Mouse (Mus musculus) heart, embryonic 14.5 days (tissue): ENCODE measurements around the gene Lrrc9. TPM values are rescaled to one million over a fixed set of nuclear protein-coding genes. Genes with fewer than 3 reads are reported as not detected.

Experiments
- ATAC-seq: fragments of 200-750 bp; cut with Nextera tagmentation; 2 replicates; pipeline ENCODE4 v1.8.0; 2017; ENCODE audit warnings: low read depth, moderate TSS enrichment; ENCODE audit not compliant: insufficient number of reproducible peaks, insufficient read depth, low FRiP score
- H3K27ac ChIP-seq, 2 experiments: fragments of 200-500 bp in 1 of 2; fragments of 300-500 bp in 1 of 2; sonication (generic) in 1 of 2; replicated peaks in 1 of 2; 2 replicates each; pipeline ENCODE4 v1.5.1; 2012 to 2014; ENCODE audit warnings: low read depth in 2 of 2, low read length in 2 of 2, control low read depth in 1 of 2, mild to moderate bottlenecking in 1 of 2, mixed read lengths in 1 of 2; ENCODE audit not compliant: control insufficient read depth in 1 of 2, insufficient read depth in 1 of 2
- H3K27me3 ChIP-seq: fragments of 300-500 bp; sonication (generic); 2 replicates; pipeline ENCODE4 v1.6.1; 2014; ENCODE audit warnings: mild to moderate bottlenecking, low read length, control low read depth; ENCODE audit not compliant: control insufficient read depth, insufficient read depth
- H3K36me3 ChIP-seq: fragments of 300-500 bp; sonication (generic); 2 replicates; pipeline ENCODE4 v1.6.1; 2014; ENCODE audit warnings: mild to moderate bottlenecking, control low read depth, low read length, mixed read lengths; ENCODE audit not compliant: control insufficient read depth, insufficient read depth
- H3K4me1 ChIP-seq, 2 experiments: fragments of 200-500 bp in 1 of 2; fragments of 300-500 bp in 1 of 2; sonication (generic) in 1 of 2; 2 replicates each; pipeline ENCODE4 v1.6.1; 2012 to 2014; ENCODE audit warnings: low read length in 2 of 2, control low read depth in 1 of 2, mixed read lengths in 1 of 2; ENCODE audit not compliant: control insufficient read depth in 2 of 2, insufficient read depth in 2 of 2
- H3K4me2 ChIP-seq: fragments of 300-500 bp; sonication (generic); 2 replicates; pipeline ENCODE4 v1.6.1; 2014; ENCODE audit warnings: mild to moderate bottlenecking, low read length
- H3K4me3 ChIP-seq, 2 experiments: fragments of 200-500 bp in 1 of 2; fragments of 300-500 bp in 1 of 2; sonication (generic) in 1 of 2; 2 replicates each; pipeline ENCODE4 v1.5.1; 2012 to 2014; ENCODE audit warnings: low read length in 2 of 2, mild to moderate bottlenecking in 2 of 2, control low read depth in 1 of 2, low read depth in 1 of 2, moderate library complexity in 1 of 2; ENCODE audit not compliant: control insufficient read depth in 1 of 2, insufficient read depth in 1 of 2
- H3K9ac ChIP-seq: fragments of 300-500 bp; sonication (generic); 2 replicates; pipeline ENCODE4 v1.6.1; 2014; ENCODE audit warnings: mild to moderate bottlenecking, low read length
- H3K9me3 ChIP-seq: fragments of 300-500 bp; sonication (generic); 2 replicates; pipeline ENCODE4 v1.6.1; 2016; ENCODE audit warnings: low read length, control low read depth; ENCODE audit not compliant: control insufficient read depth
- WGBS: fragments of 180-500 bp; shearing (Covaris S2); extraction: QIAGEN DNeasy Blood & Tissue Kit; methylation state at CpG from one replicate; pipeline ENCODE4 v1.1.7; 2014; 5-methylcytosine and 5-hydroxymethylcytosine counted together
- polyA plus RNA-seq: library from polyadenylated mRNA; unstranded; fragments of >200 nt; fragmentation: Nextera tagmentation; extraction: Ambion mirVana; gene quantifications from 2 replicates; pipeline ENCODE4 v1.2.1, GENCODE M21; 2014

The Lrrc9 gene
- polyA plus RNA-seq, 1 experiment from 2014 or later: 0.77 TPM

- H3K27me3 ChIP-seq: no peaks in the 10 kb centered on the region
- no peak overlapping the region for H3K4me3 ChIP-seq
- 30% methylated on average over 3 of the region's 3 CpGs for WGBS
- H3K36me3 ChIP-seq: no peaks in the 10 kb centered on the region
- no peaks in the 10 kb centered on the region for H3K9me3 ChIP-seq
- no peak overlapping the region for H3K4me2 ChIP-seq
- H3K27ac ChIP-seq: no peak overlapping the region
- H3K9ac ChIP-seq: no peak overlapping the region
- no peaks in the 10 kb centered on the region for H3K4me1 ChIP-seq
- ATAC-seq: no peak
These were observed 23.9 kb upstream of the Lrrc9 start for GRCm38 (mm10) chr12:72417762-72418161.

- ATAC-seq: no peak
- H3K4me3 ChIP-seq: no peak overlapping the region
- no peaks in the 10 kb centered on the region for H3K4me1 ChIP-seq
- H3K27ac ChIP-seq: no peak overlapping the region
- H3K4me2 ChIP-seq: no peak overlapping the region
- H3K36me3 ChIP-seq: no peaks in the 10 kb centered on the region
- H3K9ac ChIP-seq: no peak overlapping the region
- H3K9me3 ChIP-seq: no peaks in the 10 kb centered on the region
- WGBS: 42% methylated on average over 4 of the region's 4 CpGs
- H3K27me3 ChIP-seq: no peaks in the 10 kb centered on the region
These were observed 19.0 kb upstream of the Lrrc9 start for GRCm38 (mm10) chr12:72422681-72423080.

- Histone ChIP-seq H3K4me1 (no peaks in the 10 kb centered on the region), H3K27me3 (no peaks in the 10 kb centered on the region), H3K4me3 (no peak overlapping the region), H3K27ac (no peak overlapping the region), H3K9ac (no peak overlapping the region), H3K9me3 (no peaks in the 10 kb centered on the region), H3K36me3 (no peaks in the 10 kb centered on the region), H3K4me2 (no peak overlapping the region)
- 28% methylated on average over 11 of the region's 11 CpGs for WGBS
- no peak for ATAC-seq
These were observed 13.9 kb upstream of the Lrrc9 start for GRCm38 (mm10) chr12:72427722-72428126.

- WGBS: 80% methylated on average over 4 of the region's 4 CpGs
- Histone ChIP-seq H3K36me3 (no peaks in the 10 kb centered on the region), H3K27me3 (no peaks in the 10 kb centered on the region), H3K4me2 (no peak overlapping the region), H3K4me1 (no peaks in the 10 kb centered on the region), H3K9ac (no peak overlapping the region), H3K4me3 (no peak overlapping the region), H3K27ac (no peak overlapping the region), H3K9me3 (no peaks in the 10 kb centered on the region)
- no peak for ATAC-seq
These were observed 9.5 kb upstream of the Lrrc9 start for GRCm38 (mm10) chr12:72432209-72432608.

DNA sequence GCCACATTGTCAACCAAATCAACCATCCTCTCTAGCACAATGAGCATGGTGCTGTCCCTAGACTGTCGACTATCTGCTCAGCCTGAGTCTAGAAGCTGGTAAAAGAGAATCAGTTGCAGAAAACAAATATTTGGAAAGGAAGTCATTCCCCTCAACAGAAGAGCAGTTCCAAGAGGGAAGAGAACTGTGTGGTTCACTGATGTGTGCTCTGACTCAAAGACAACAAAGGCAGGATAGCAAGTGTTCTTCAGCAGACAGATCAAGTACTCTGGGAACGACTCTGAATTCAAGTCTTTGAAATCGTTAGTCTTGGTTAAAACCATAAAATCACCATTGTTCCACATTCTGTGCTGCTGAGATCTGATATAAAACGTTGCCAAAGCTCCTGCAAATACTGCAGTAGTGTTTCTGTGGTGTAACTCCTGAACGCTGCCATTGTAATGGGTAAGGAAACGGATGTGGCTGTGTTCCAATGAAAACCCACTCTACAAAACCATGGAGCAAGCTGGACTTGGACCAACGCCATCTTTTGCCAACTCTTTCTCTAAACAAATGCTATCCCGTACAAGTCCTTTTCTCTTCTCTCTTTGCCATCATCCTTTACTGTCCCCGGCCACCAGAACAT lies 8.3 kb upstream of the Lrrc9 start:
- no peaks in the 10 kb centered on the region for H3K27me3 ChIP-seq
- no peaks in the 10 kb centered on the region for H3K36me3 ChIP-seq
- WGBS: 59% methylated on average over 9 of the region's 9 CpGs
- no peak overlapping the region for H3K4me3 ChIP-seq
- H3K9me3 ChIP-seq: no peaks in the 10 kb centered on the region
- no peak overlapping the region for H3K4me2 ChIP-seq
- no peak overlapping the region for H3K9ac ChIP-seq
- no peak for ATAC-seq
- H3K4me1 ChIP-seq: no peaks in the 10 kb centered on the region
- H3K27ac ChIP-seq: peak overlapping the region in 1 of 2 experiments; percentile 12; a peak in 2 of 4 replicates

DNA sequence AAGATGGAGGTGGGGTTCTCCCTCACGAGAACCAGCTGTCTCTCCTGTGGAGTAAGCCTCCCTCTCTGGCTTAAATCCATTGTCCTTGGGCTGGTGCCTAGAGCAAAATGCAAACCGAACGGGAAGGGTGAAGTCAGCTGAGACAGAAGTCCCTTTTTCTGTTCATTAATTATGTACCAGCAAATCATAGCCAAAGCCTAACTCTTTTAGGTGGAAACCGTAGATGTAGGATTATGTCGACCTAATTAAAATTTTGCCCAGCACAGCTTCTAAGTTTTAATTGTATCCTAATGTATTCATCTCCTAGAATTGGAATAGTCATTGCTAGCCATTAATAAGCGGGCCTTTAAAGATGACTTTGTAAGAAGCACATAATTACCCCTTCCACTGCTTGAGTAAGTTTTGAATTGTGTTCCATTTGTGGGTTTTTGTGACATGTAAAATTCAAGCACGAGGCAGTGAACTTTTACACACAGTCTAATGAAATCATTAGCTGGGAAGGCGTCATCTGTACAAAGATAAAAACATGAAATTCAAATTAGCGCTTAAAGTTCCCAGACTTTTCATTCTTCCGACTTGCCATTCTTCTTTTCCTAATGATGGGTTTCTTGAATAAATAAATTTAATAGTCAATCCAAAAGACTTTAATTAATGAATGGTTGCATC lies 3.9 kb upstream of the Lrrc9 start:
- Histone ChIP-seq H3K9me3 (no peaks in the 10 kb centered on the region), H3K9ac (no peak overlapping the region), H3K27ac (no peak overlapping the region), H3K36me3 (no peaks in the 10 kb centered on the region), H3K4me2 (no peak overlapping the region), H3K4me3 (no peak overlapping the region), H3K4me1 (no peaks in the 10 kb centered on the region; a peak in 1 of 4 replicates), H3K27me3 (no peaks in the 10 kb centered on the region)
- ATAC-seq: no peak
- WGBS: 76% methylated on average over 10 of the region's 10 CpGs

GRCm38 (mm10) chr12:72438961-72439480 lies 2.6 kb upstream of the Lrrc9 start:
- H3K9ac ChIP-seq: no peak overlapping the region
- H3K4me2 ChIP-seq: no peak overlapping the region
- H3K4me3 ChIP-seq: no peak overlapping the region
- H3K36me3 ChIP-seq: no peaks in the 10 kb centered on the region
- no peak for ATAC-seq
- H3K9me3 ChIP-seq: no peaks in the 10 kb centered on the region
- no peaks in the 10 kb centered on the region for H3K27me3 ChIP-seq
- WGBS: 62% methylated on average over 6 of the region's 6 CpGs
- 0 out of 4 replicates have a peak overlapping the region, but pooled peaks of 1 of the 2 experiments have one; percentile 27 for H3K27ac ChIP-seq
- no peaks in the 10 kb centered on the region; a peak in 1 of 4 replicates for H3K4me1 ChIP-seq
